Mouse (Mus musculus) MEL (cell line): ENCODE results near the gene Olfr411.

ENCODE experiments used
- CTCF ChIP-seq, 3 experiments: IDR thresholded peaks in 2 of 3; conservative IDR thresholded peaks in 1 of 3; 2 replicates each; pipeline ENCODE4 v1.5.1; 2011 to 2012; ENCODE audit warnings: low read length in 3 of 3, low read depth in 2 of 3, mild to moderate bottlenecking in 2 of 3, improper control_type of control experiment in 1 of 3, inconsistent platforms in 1 of 3, mixed read lengths in 1 of 3, moderate library complexity in 1 of 3; ENCODE audit not compliant: control insufficient read depth in 1 of 3, insufficient read depth in 1 of 3, poor library complexity in 1 of 3, severe bottlenecking in 1 of 3
- ELF1 ChIP-seq: IDR thresholded peaks from 2 replicates; pipeline ENCODE4 v1.6.1; 2014; ENCODE audit warnings: low read depth, mild to moderate bottlenecking, inconsistent platforms, low read length, improper control_type of control experiment, moderate library complexity
- EP300 ChIP-seq, 2 experiments: IDR thresholded peaks; 2 replicates each; pipeline ENCODE4 v1.6.1; 2011; ENCODE audit warnings: improper control_type of control experiment in 2 of 2, low read length in 2 of 2, low read depth in 1 of 2, mild to moderate bottlenecking in 1 of 2
- HCFC1 ChIP-seq: IDR thresholded peaks from 2 replicates; pipeline ENCODE4 v1.6.1; 2012; ENCODE audit warnings: low read depth, mild to moderate bottlenecking, inconsistent platforms, low read length, improper control_type of control experiment, moderate library complexity
- MAFK ChIP-seq: IDR thresholded peaks from 2 replicates; pipeline ENCODE4 v1.6.1; 2011; ENCODE audit warnings: low read depth, mild to moderate bottlenecking, low read length, improper control_type of control experiment, borderline replicate concordance
- MAX ChIP-seq: IDR thresholded peaks from 2 replicates; pipeline ENCODE4 v1.6.1; 2011; ENCODE audit warnings: low read length, improper control_type of control experiment
- MYB ChIP-seq: IDR thresholded peaks from 2 replicates; pipeline ENCODE4 v1.6.1; 2011; ENCODE audit warnings: mild to moderate bottlenecking, low read depth, low read length, improper control_type of control experiment
- POLR2A ChIP-seq, 2 experiments: IDR thresholded peaks; 2 replicates each; pipeline ENCODE4 v1.6.1; 2011 to 2012; ENCODE audit warnings: low read length in 2 of 2, mild to moderate bottlenecking in 2 of 2, control low read depth in 1 of 2, improper control_type of control experiment in 1 of 2, low read depth in 1 of 2, moderate library complexity in 1 of 2; ENCODE audit not compliant: control insufficient read depth in 1 of 2, insufficient read depth in 1 of 2, poor library complexity in 1 of 2
- SIN3A ChIP-seq: IDR thresholded peaks from 2 replicates; pipeline ENCODE4 v1.6.1; 2012; ENCODE audit warnings: low read length, improper control_type of control experiment, inconsistent platforms
- SMC3 ChIP-seq: IDR thresholded peaks from 2 replicates; pipeline ENCODE4 v1.6.1; 2011; ENCODE audit warnings: low read depth, low read length, improper control_type of control experiment
- TAL1 ChIP-seq: IDR thresholded peaks from 2 replicates; pipeline ENCODE4 v1.6.1; 2012; ENCODE audit warnings: mild to moderate bottlenecking, inconsistent platforms, low read length, moderate library complexity, mixed read lengths
- TBP ChIP-seq: IDR thresholded peaks from 2 replicates; pipeline ENCODE4 v1.8.0; 2011; ENCODE audit warnings: low read depth, low read length, improper control_type of control experiment
- TCF12 ChIP-seq: IDR thresholded peaks from 2 replicates; pipeline ENCODE4 v1.6.1; 2014; ENCODE audit warnings: low read depth, mild to moderate bottlenecking, inconsistent platforms, low read length, improper control_type of control experiment, moderate library complexity
- ZNF384 ChIP-seq: IDR thresholded peaks from 2 replicates; pipeline ENCODE4 v1.6.1; 2012; ENCODE audit warnings: low read depth, mild to moderate bottlenecking, inconsistent platforms, low read length, improper control_type of control experiment

- TF ChIP-seq TAL1 (no peak), MAFK (no peak), HCFC1 (no peak), MYB (no peak), EP300 (IDR thresholded peaks at IDR 0.05; ENCODE audit: low read depth in 1 of 2, low read length in 2 of 2) (no peak), POLR2A (IDR thresholded peaks at IDR 0.05; ENCODE audit: control insufficient read depth in 1 of 2, insufficient read depth in 1 of 2, low read depth in 1 of 2, low read length in 2 of 2, poor library complexity in 1 of 2) (no peak), CTCF (IDR thresholded peaks at IDR 0.05 in 2 of 3, conservative IDR thresholded peaks at IDR 0.05 in 1 of 3; ENCODE audit: control insufficient read depth in 1 of 3, insufficient read depth in 1 of 3, low read depth in 2 of 3, low read length in 3 of 3, poor library complexity in 1 of 3, severe bottlenecking in 1 of 3) (no peak), ZNF384 (no peak), MAX (no peak), SIN3A (no peak), ELF1 (no peak), TCF12 (no peak), TBP (no peak), SMC3 (no peak)
These were observed 9.3 kb upstream of the Olfr411 start, which contains the start of gene Olfr412 for GRCm38 (mm10) chr11:74361769-74362168.
